Mouse (Mus musculus): ENCODE measurements around the gene Hist1h1a. TPM values are rescaled to one million over a fixed set of nuclear protein-coding genes. Genes with fewer than 3 reads are reported as not detected.
A peak's percentile ranks its signal among the peaks of the same experiment; 100 is the strongest.

Gene Hist1h1a
- polyA plus RNA-seq, 1 experiment = not detected

GRCm38 (mm10) chr13:23755000-23755399, 8.5 kb upstream of the Hist1h1a start:
- Histone ChIP-seq H3K4me1 (ENCODE audit: control insufficient read depth, insufficient read depth, low read length) (peaks cover 5% of the 10 kb centered on the region; the same call in 1 of the 2 replicates), H3K4me3 (ENCODE audit: insufficient read depth, low read depth, low read length) (no peak overlapping the region), H3K27ac (ENCODE audit: insufficient read depth, low read depth, low read length) (no peak overlapping the region)
- TF ChIP-seq POLR2A (IDR thresholded peaks at IDR 0.05; ENCODE audit: insufficient read depth, low read depth, low read length) (no peak), CTCF (IDR thresholded peaks at IDR 0.05; ENCODE audit: insufficient read depth, low read depth, low read length) (no peak)

DNA sequence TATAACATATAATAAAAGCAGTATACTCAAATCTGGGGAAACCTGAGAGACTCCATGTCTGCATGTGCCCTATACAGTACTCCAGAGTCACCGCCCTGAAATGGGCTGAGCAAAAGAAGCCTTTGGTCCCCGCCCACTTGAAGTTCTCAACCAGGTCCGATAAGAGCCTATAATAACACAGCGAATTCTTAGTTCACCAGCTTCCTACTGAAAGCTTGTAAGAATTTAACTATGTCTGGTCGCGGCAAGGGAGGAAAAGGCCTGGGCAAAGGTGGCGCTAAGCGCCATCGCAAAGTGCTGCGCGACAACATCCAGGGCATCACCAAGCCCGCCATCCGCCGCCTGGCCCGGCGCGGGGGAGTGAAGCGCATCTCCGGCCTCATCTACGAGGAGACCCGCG, 6.7 kb upstream of the Hist1h1a start, which contains the start of gene Hist1h4b:
TSS of gene Hist1h4b (plus strand) at position 224 of the 400 bp plus-strand sequence.
- peaks cover 5% of the 10 kb centered on the region; the same call in 1 of the 2 replicates for H3K4me1 ChIP-seq (ENCODE audit: control insufficient read depth, insufficient read depth, low read length)
- TF ChIP-seq CTCF (IDR thresholded peaks at IDR 0.05; ENCODE audit: insufficient read depth, low read depth, low read length) (no peak), POLR2A (IDR thresholded peaks at IDR 0.05; ENCODE audit: insufficient read depth, low read depth, low read length) (peak; percentile 63)
- peak within 1 kb of the TSS; percentile 86 for H3K27ac ChIP-seq (ENCODE audit: insufficient read depth, low read depth, low read length)
- under 1% methylated on average over 19 of the region's 22 CpGs for WGBS
- peak within 1 kb of the TSS; percentile 48 for H3K4me3 ChIP-seq (ENCODE audit: insufficient read depth, low read depth, low read length)

GRCm38 (mm10) chr13:23757211-23757773, 6.2 kb upstream of the Hist1h1a start:
- Histone ChIP-seq H3K4me3 (ENCODE audit: insufficient read depth, low read depth, low read length) (peak overlapping the region; percentile 48), H3K27ac (ENCODE audit: insufficient read depth, low read depth, low read length) (peak overlapping the region; percentile 86), H3K4me1 (ENCODE audit: control insufficient read depth, insufficient read depth, low read length) (peaks cover 2% of the 10 kb centered on the region; the same call in 1 of the 2 replicates)
- WGBS = 3% methylated on average over 18 of the region's 23 CpGs
- TF ChIP-seq CTCF (IDR thresholded peaks at IDR 0.05; ENCODE audit: insufficient read depth, low read depth, low read length) = no peak
- no peak for TF ChIP-seq POLR2A (IDR thresholded peaks at IDR 0.05; ENCODE audit: insufficient read depth, low read depth, low read length)

DNA sequence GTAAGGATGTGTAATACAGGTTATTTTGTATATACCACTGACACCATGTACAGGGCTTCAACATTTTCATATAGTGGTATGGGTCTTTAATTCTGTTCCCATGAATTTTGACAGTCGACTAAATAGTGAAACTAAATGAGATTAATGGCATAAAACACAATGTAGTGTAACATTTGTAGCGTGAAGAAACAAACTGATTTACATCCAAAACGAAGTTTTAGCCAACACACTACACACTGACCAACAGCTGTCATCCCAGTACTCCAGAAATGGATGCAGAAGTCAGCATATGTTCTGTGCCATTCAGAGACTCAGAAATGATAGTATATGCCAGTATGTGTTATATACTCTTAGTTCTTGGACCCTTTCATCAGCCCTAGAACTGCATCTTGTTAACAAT, 5.5 kb upstream of the Hist1h1a start:
- Histone ChIP-seq H3K4me3 (ENCODE audit: insufficient read depth, low read depth, low read length) (no peak overlapping the region), H3K4me1 (ENCODE audit: control insufficient read depth, insufficient read depth, low read length) (no peaks in the 10 kb centered on the region; the same call in 1 of the 2 replicates), H3K27ac (ENCODE audit: insufficient read depth, low read depth, low read length) (no peak overlapping the region)
- 43% methylated on average over 3 of the region's 3 CpGs for WGBS
- no peak for TF ChIP-seq CTCF (IDR thresholded peaks at IDR 0.05; ENCODE audit: insufficient read depth, low read depth, low read length)
- TF ChIP-seq POLR2A (IDR thresholded peaks at IDR 0.05; ENCODE audit: insufficient read depth, low read depth, low read length) = no peak

DNA sequence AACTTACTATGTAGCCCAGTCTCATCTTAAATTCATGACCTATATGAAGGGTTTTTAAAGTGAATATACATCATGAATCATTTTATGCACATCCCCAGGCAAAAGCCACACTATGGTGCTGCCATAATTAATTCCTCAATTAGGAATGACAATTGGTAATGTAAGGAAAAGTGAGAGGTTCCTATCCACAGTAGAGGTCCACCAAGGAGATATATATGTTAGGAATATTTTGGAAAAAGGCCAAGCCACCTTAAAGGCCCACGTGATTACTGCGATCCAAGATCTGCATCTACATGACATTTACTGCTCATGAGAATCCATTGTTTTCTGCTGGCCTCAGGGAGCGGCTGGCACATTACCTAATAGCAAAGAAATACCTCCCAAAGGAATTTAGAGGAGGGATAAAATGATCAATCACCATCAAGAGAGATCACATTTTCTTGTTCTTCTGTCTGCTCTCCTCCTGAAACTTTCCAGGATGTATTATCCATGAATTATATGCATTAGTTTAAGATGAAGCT, 4.2 kb upstream of the Hist1h1a start:
- Histone ChIP-seq H3K4me1 (ENCODE audit: control insufficient read depth, insufficient read depth, low read length) (peaks cover 3% of the 10 kb centered on the region; the same call in 1 of the 2 replicates), H3K27ac (ENCODE audit: insufficient read depth, low read depth, low read length) (no peak overlapping the region), H3K4me3 (ENCODE audit: insufficient read depth, low read depth, low read length) (no peak overlapping the region)
- 77% methylated on average over 3 of the region's 3 CpGs for WGBS
- TF ChIP-seq CTCF (IDR thresholded peaks at IDR 0.05; ENCODE audit: insufficient read depth, low read depth, low read length) (no peak), POLR2A (IDR thresholded peaks at IDR 0.05; ENCODE audit: insufficient read depth, low read depth, low read length) (no peak)

DNA sequence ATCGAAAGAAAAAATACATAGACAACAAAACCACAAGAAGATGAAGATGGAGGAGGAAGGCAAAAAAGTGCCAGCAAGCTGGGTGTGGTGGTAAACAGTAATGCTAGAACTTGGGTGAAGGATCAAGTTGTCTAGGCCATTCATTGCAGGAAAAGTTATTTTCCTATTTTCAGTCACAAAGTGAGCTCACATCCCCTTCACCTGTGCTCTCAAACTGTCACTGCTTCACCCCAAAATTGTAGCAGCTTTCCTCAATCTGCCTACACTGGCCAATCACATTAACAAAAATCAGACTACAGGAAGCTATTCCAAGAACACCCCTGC, 3.6 kb upstream of the Hist1h1a start:
- peaks cover 3% of the 10 kb centered on the region; the same call in 1 of the 2 replicates for H3K4me1 ChIP-seq (ENCODE audit: control insufficient read depth, insufficient read depth, low read length)
- TF ChIP-seq CTCF (IDR thresholded peaks at IDR 0.05; ENCODE audit: insufficient read depth, low read depth, low read length) (no peak), POLR2A (IDR thresholded peaks at IDR 0.05; ENCODE audit: insufficient read depth, low read depth, low read length) (no peak)
- 0 out of 2 replicates have a peak overlapping the region, but pooled peaks have one; percentile 18 for H3K27ac ChIP-seq (ENCODE audit: insufficient read depth, low read depth, low read length)
- no peak overlapping the region for H3K4me3 ChIP-seq (ENCODE audit: insufficient read depth, low read depth, low read length)
- 83% methylated on average over 1 of the region's 1 CpGs for WGBS

- peak overlapping the region; percentile 65 for H3K4me3 ChIP-seq (ENCODE audit: insufficient read depth, low read depth, low read length)
- peak overlapping the region; percentile 93 for H3K27ac ChIP-seq (ENCODE audit: insufficient read depth, low read depth, low read length)
- peaks cover 3% of the 10 kb centered on the region; the same call in 1 of the 2 replicates for H3K4me1 ChIP-seq (ENCODE audit: control insufficient read depth, insufficient read depth, low read length)
- WGBS = 1% methylated on average over 23 of the region's 27 CpGs
- TF ChIP-seq CTCF (IDR thresholded peaks at IDR 0.05; ENCODE audit: insufficient read depth, low read depth, low read length) = no peak
- no peak for TF ChIP-seq POLR2A (IDR thresholded peaks at IDR 0.05; ENCODE audit: insufficient read depth, low read depth, low read length)
These were observed 3.1 kb upstream of the Hist1h1a start for GRCm38 (mm10) chr13:23760240-23760971.

DNA sequence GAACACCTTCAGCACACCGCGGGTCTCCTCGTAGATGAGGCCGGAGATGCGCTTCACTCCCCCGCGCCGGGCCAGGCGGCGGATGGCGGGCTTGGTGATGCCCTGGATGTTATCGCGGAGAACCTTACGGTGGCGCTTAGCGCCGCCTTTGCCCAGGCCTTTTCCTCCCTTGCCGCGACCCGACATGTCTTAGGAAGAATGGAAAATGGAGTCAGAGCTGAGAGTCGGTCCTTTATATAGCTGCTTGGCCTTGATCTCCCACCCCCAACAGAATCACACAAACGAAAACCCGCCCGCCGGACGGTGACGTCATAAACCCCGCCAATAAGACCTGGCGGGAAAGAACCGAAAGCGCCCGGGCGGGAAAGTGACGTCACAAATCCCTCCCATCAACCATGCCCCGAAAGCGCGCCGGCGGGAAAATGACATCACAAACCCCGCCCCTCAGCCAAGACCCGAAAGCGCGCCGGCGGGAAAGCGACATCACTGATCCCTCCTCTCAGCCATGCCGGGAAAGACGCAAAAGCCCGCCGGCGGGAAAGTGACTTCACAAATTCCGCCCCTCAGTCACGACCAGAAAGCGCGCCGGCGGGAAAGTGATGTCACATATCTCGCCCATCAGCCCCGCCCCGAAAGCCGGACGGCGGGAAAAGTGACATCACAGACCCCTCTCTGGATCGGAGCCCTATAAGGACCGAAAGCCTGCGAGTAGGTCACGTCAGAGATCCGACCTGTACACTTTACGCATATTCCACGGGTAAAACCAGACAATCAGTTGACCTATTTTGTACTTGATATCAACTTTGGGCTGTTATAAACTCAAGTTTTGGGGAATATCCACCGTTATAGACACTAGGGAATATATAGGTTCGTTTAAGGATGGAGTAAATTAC, 2.2 kb upstream of the Hist1h1a start, which contains the start of gene Hist1h4a:
TSS of gene Hist1h4a (minus strand) at position 259 of the 893 bp plus-strand sequence.
- under 1% methylated on average over 67 of the region's 72 CpGs for WGBS
- Histone ChIP-seq H3K4me1 (ENCODE audit: control insufficient read depth, insufficient read depth, low read length) (peaks cover 3% of the 10 kb centered on the region; the same call in 1 of the 2 replicates), H3K27ac (ENCODE audit: insufficient read depth, low read depth, low read length) (peak within 1 kb of the TSS; percentile 93), H3K4me3 (ENCODE audit: insufficient read depth, low read depth, low read length) (peak within 1 kb of the TSS; percentile 65)
- TF ChIP-seq POLR2A (IDR thresholded peaks at IDR 0.05; ENCODE audit: insufficient read depth, low read depth, low read length) (peak; percentile 90), CTCF (IDR thresholded peaks at IDR 0.05; ENCODE audit: insufficient read depth, low read depth, low read length) (no peak)

All from olfactory bulb, adult 2 months (tissue).